Mouse (Mus musculus) spleen, postnatal 36 days (tissue): Measurements from ENCODE around the gene Nat9.

ENCODE experiments used
- DNase-seq, 2 experiments: peaks; one replicate each; pipeline ENCODE4 v3.0.0; 2022; ENCODE audit warnings: low spot score in 2 of 2, mixed read lengths in 1 of 2

Gene Nat9

GRCm38 (mm10) chr11:115155053-115155634, 32.5 kb downstream of the Nat9 start:
- DNase-seq = peak; percentile 45 to 53

GRCm38 (mm10) chr11:115153699-115154292, 33.9 kb downstream of the Nat9 start:
- DNase-seq = peak; percentile 89 to 90

GRCm38 (mm10) chr11:115153088-115153487, 34.6 kb downstream of the Nat9 start:
- no peak for DNase-seq

GRCm38 (mm10) chr11:115151755-115152429, 35.8 kb downstream of the Nat9 start:
- DNase-seq = no peak

DNA sequence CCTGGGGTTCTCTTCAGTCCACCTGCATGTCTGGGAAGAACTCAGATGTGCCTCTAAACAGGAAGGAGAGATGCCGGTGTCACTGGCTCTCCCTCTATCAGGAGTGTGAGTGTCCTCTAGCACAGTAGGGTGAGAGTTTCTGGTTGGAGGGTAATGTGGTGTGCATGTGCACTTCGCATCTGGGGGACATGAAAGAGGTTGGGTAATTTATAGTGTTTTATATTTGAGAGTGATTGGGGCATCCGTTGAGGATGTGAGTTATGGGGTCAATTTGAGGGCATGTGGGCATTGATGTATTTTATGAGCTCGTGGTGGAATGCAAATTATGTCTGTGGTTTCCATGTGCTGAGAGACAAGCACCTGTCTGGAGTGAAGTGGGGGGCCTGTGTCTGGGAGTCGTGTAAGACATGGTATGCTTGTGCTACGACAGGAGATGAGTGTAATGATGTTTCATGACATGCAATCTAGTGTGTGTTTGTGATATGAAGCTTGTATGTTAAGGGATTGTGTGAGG, 36.9 kb downstream of the Nat9 start:
- no peak for DNase-seq

GRCm38 (mm10) chr11:115147813-115148212, 39.8 kb downstream of the Nat9 start:
- no peak for DNase-seq

- DNase-seq = peak in 1 of 2 experiments; percentile 18
Observed at GRCm38 (mm10) chr11:115141970-115142369, 45.7 kb downstream of the Nat9 start.

GRCm38 (mm10) chr11:115138597-115139262, 48.9 kb downstream of the Nat9 start:
- DNase-seq = peak; percentile 40 to 48

GRCm38 (mm10) chr11:115133800-115134199, 53.9 kb downstream of the Nat9 start, which contains the start of gene Cd300lf:
Gene Cd300lf (minus strand): TSS chr11:115133992.
- peak; percentile 71 to 73 for DNase-seq
